Mouse (Mus musculus) heart, adult 2 months (tissue): ENCODE measurements around the gene Lgi1.

Experiments used
- CTCF ChIP-seq: fragments of 200-600 bp; IDR thresholded peaks from 2 replicates; pipeline ENCODE4 v1.8.1; 2022; ENCODE audit warnings: antibody characterized with exemption, mild to moderate bottlenecking, moderate library complexity
- EP300 ChIP-seq: fragments of 200-500 bp; IDR thresholded peaks from 2 replicates; pipeline ENCODE4 v1.6.1; 2011; ENCODE audit warnings: low read depth, low read length, control low read depth; ENCODE audit not compliant: insufficient read depth
- POLR2A ChIP-seq: fragments of 200-500 bp; IDR thresholded peaks from 2 replicates; pipeline ENCODE4 v1.6.1; 2011; ENCODE audit warnings: mild to moderate bottlenecking, low read depth, low read length, control low read depth; ENCODE audit not compliant: insufficient read depth

GRCm38 (mm10) chr19:38288556-38288955, 24.2 kb downstream of the Lgi1 start:
- TF ChIP-seq CTCF (no peak), POLR2A (no peak), EP300 (no peak)
